Mouse (Mus musculus) liver, postnatal 0 days (tissue): ENCODE data around the gene Lipo1.
"Not testable (repeated sequence)": the region's sequence is repeated elsewhere in the genome, so short reads cannot be mapped to it uniquely, and the experiment has no call there.

ENCODE experiments used
- CTCF ChIP-seq: sonication (generic); IDR thresholded peaks from 2 replicates; pipeline ENCODE4 v1.5.1; 2016; ENCODE audit warnings: antibody characterized with exemption, low read depth
- EP300 ChIP-seq: IDR thresholded peaks from 2 replicates; pipeline ENCODE4 v1.6.1; 2016; ENCODE audit warnings: antibody characterized with exemption, low read depth, mild to moderate bottlenecking

GRCm38 (mm10) chr19:33761287-33762086 lies 25.8 kb downstream of the Lipo1 start, which contains the start of gene Lipo3:
- not testable (repeated sequence) for TF ChIP-seq CTCF, EP300
